Comparison of ENCODE assay signal across 22 mouse cellular contexts in genomic region chr12:13699858-13700257, GRCm38 (mm10).
DNase-seq lines count a peak whose midpoint lies in the region; ATAC-seq and TF ChIP-seq lines count a peak whose summit lies in the region.
"Had no signal": no experiment of that assay in that cellular context is flagged by ENCODE, and none has a peak within 500 bp of the region (broad histone marks: within the 10 kb centered on the region; RNA-seq: fewer than 3 reads in every experiment).

No protein-coding gene starts in this region.

- no peak overlapping the region for H3K27ac ChIP-seq in kidney, postnatal 0 days
- H3K27ac ChIP-seq: embryonic facial prominence, embryonic 13.5 days; embryonic facial prominence, embryonic 15.5 days; forebrain, embryonic 10.5 days; forebrain, embryonic 13.5 days; forebrain, embryonic 15.5 days had no signal

- no peak overlapping the region for H3K4me3 ChIP-seq in kidney, postnatal 0 days (replicated peaks; ENCODE audit: low read depth, low read length)
- H3K4me3 ChIP-seq: embryonic facial prominence, embryonic 13.5 days; embryonic facial prominence, embryonic 15.5 days; erythroblast, embryonic 14.5 days; forebrain, embryonic 10.5 days; forebrain, embryonic 13.5 days; forebrain, embryonic 15.5 days had no signal

- H3K9me3 ChIP-seq in kidney, postnatal 0 days (replicated peaks; ENCODE audit: low read length) = no peaks in the 10 kb centered on the region
- H3K9me3 ChIP-seq: embryonic facial prominence, embryonic 13.5 days; embryonic facial prominence, embryonic 15.5 days; forebrain, embryonic 10.5 days; forebrain, embryonic 13.5 days; forebrain, embryonic 15.5 days had no signal

- WGBS in kidney, postnatal 0 days = 63% methylated on average over 2 of the region's 2 CpGs

- H3K36me3 ChIP-seq in kidney, postnatal 0 days (ENCODE audit: insufficient read depth, low read length) = no peaks in the 10 kb centered on the region
- H3K36me3 ChIP-seq: embryonic facial prominence, embryonic 13.5 days; embryonic facial prominence, embryonic 15.5 days; forebrain, embryonic 10.5 days; forebrain, embryonic 15.5 days had no signal

- peak; percentile 17 for DNase-seq in kidney, postnatal 0 days (ENCODE audit: low spot score)
- DNase-seq in kidney, postnatal 25 days = no peak
- peak; percentile 49 for DNase-seq in brain, adult 2 months (ENCODE audit: low read depth, low spot score)
- peak; percentile 47 for DNase-seq in telencephalon, adult 2 months (ENCODE audit: low read depth, low spot score)
- no peak for DNase-seq in adrenal gland, postnatal 10 days
- DNase-seq: adrenal gland, adult 2 months; adrenal gland, postnatal 14 days; adrenal gland, postnatal 36 days; cerebellum, adult 11 months; cerebellum, adult 18-20 months; cerebellum, adult 8-10 months; cerebellum, adult 9-11 months; cerebellum, postnatal 14 days; cerebellum, postnatal 36 days; embryo, embryonic 11 days; forebrain, postnatal 0 days had no signal

- no peak for TF ChIP-seq CTCF in kidney, postnatal 0 days (IDR thresholded peaks at IDR 0.05; ENCODE audit: low read depth)

- no peaks in the 10 kb centered on the region for H3K27me3 ChIP-seq in kidney, postnatal 0 days (ENCODE audit: insufficient read depth, low read length)
- H3K27me3 ChIP-seq: embryonic facial prominence, embryonic 13.5 days; embryonic facial prominence, embryonic 15.5 days; forebrain, embryonic 13.5 days; forebrain, embryonic 15.5 days had no signal

- no peak overlapping the region for H3K9ac ChIP-seq in kidney, postnatal 0 days (ENCODE audit: low read depth, low read length)
- H3K9ac ChIP-seq: embryonic facial prominence, embryonic 13.5 days; embryonic facial prominence, embryonic 15.5 days; forebrain, embryonic 13.5 days; forebrain, embryonic 15.5 days; forebrain, postnatal 0 days had no signal

- no peak for ATAC-seq in kidney, postnatal 0 days (replicated peaks; ENCODE audit: low FRiP score, low read depth)
- ATAC-seq: forebrain, embryonic 13.5 days; forebrain, embryonic 15.5 days; forebrain, postnatal 0 days had no signal

- no peak overlapping the region for H3K4me2 ChIP-seq in kidney, postnatal 0 days (ENCODE audit: low read length)
- H3K4me2 ChIP-seq: embryonic facial prominence, embryonic 13.5 days; embryonic facial prominence, embryonic 15.5 days; forebrain, embryonic 13.5 days; forebrain, embryonic 15.5 days had no signal

- no peaks in the 10 kb centered on the region for H3K4me1 ChIP-seq in kidney, postnatal 0 days (replicated peaks; ENCODE audit: insufficient read depth, low read length)
- H3K4me1 ChIP-seq: embryonic facial prominence, embryonic 13.5 days; embryonic facial prominence, embryonic 15.5 days; forebrain, embryonic 10.5 days; forebrain, embryonic 13.5 days had no signal

Comparison
In these comparisons a context has a peak if more than half of its experiments do, and no peak if none do; other contexts are left out.
1. DNase-seq: peak in kidney, postnatal 0 days (single experiment), brain, adult 2 months (single experiment) and telencephalon, adult 2 months (single experiment); none in kidney, postnatal 25 days (0 of 2) and adrenal gland, postnatal 10 days (single experiment).